Comparison of ENCODE assay signal across 13 mouse cellular contexts in genomic region chr16:72402381-72402780, GRCm38 (mm10).
DNase-seq lines count a peak whose midpoint lies in the region; ATAC-seq lines count a peak whose summit lies in the region.
"Had no signal": no experiment of that assay in that cellular context is flagged by ENCODE, and none has a peak within 500 bp of the region (broad histone marks: within the 10 kb centered on the region; RNA-seq: fewer than 3 reads in every experiment).

No protein-coding gene starts in this region.

- no peak overlapping the region for H3K4me3 ChIP-seq in neural tube, embryonic 11.5 days (ENCODE audit: low read depth, low read length)
- no peak overlapping the region for H3K4me3 ChIP-seq in forebrain, embryonic 11.5 days (ENCODE audit: low read depth, low read length)
- no peak overlapping the region for H3K4me3 ChIP-seq in hindbrain, embryonic 16.5 days (ENCODE audit: low read length)
- H3K4me3 ChIP-seq: layer of hippocampus, adult 2 months; limb, embryonic 10.5 days had no signal

- peaks cover 5% of the 10 kb centered on the region; the same call in 1 of the 2 replicates for H3K4me1 ChIP-seq in neural tube, embryonic 11.5 days (ENCODE audit: control insufficient read depth, insufficient read depth, low read length)
- H3K4me1 ChIP-seq in forebrain, embryonic 11.5 days (replicated peaks; ENCODE audit: control insufficient read depth, insufficient read depth, low read length): no peaks in the 10 kb centered on the region
- peaks cover 4% of the 10 kb centered on the region for H3K4me1 ChIP-seq in hindbrain, embryonic 16.5 days (ENCODE audit: control insufficient read depth, insufficient read depth, low read depth, low read length)

- H3K27me3 ChIP-seq in neural tube, embryonic 11.5 days (ENCODE audit: control insufficient read depth, insufficient read depth, low read length): no peaks in the 10 kb centered on the region
- H3K27me3 ChIP-seq in forebrain, embryonic 11.5 days (ENCODE audit: control insufficient read depth, insufficient read depth, low read length): no peaks in the 10 kb centered on the region
- no peaks in the 10 kb centered on the region; the same call in 1 of the 2 replicates for H3K27me3 ChIP-seq in hindbrain, embryonic 16.5 days (replicated peaks; ENCODE audit: control insufficient read depth, insufficient read depth, low read length)

- intact Hi-C loops in gastrocnemius, postnatal 36 days (cut with DNase I): no loop called here

- H3K27ac ChIP-seq in neural tube, embryonic 11.5 days (ENCODE audit: low read depth, low read length): no peak overlapping the region
- H3K27ac ChIP-seq in forebrain, embryonic 11.5 days (ENCODE audit: low read depth, low read length): no peak overlapping the region
- H3K27ac ChIP-seq in hindbrain, embryonic 16.5 days (ENCODE audit: low read depth, low read length): no peak overlapping the region
- H3K27ac ChIP-seq: layer of hippocampus, adult 2 months; limb, embryonic 10.5 days had no signal

- no peaks in the 10 kb centered on the region for H3K36me3 ChIP-seq in neural tube, embryonic 11.5 days (ENCODE audit: control insufficient read depth, insufficient read depth, low read length)
- H3K36me3 ChIP-seq in forebrain, embryonic 11.5 days (ENCODE audit: control insufficient read depth, insufficient read depth, low read length): no peaks in the 10 kb centered on the region
- H3K36me3 ChIP-seq in hindbrain, embryonic 16.5 days (ENCODE audit: control insufficient read depth, insufficient read depth, low read length): no peaks in the 10 kb centered on the region
- H3K36me3 ChIP-seq: limb, embryonic 10.5 days had no signal

- H3K9me3 ChIP-seq in neural tube, embryonic 11.5 days (ENCODE audit: control insufficient read depth, low read length): no peaks in the 10 kb centered on the region
- H3K9me3 ChIP-seq in forebrain, embryonic 11.5 days (ENCODE audit: control insufficient read depth, low read length): no peaks in the 10 kb centered on the region
- H3K9me3 ChIP-seq in hindbrain, embryonic 16.5 days (ENCODE audit: control insufficient read depth, low read length): no peaks in the 10 kb centered on the region
- H3K9me3 ChIP-seq: limb, embryonic 10.5 days had no signal

- no peak overlapping the region for H3K4me2 ChIP-seq in neural tube, embryonic 11.5 days (ENCODE audit: low read depth)
- no peak overlapping the region for H3K4me2 ChIP-seq in forebrain, embryonic 11.5 days (ENCODE audit: low read depth, low read length, severe bottlenecking)
- H3K4me2 ChIP-seq in hindbrain, embryonic 16.5 days (ENCODE audit: low read length): peak overlapping the region; percentile 32

- DNase-seq in neural tube, embryonic 11.5 days (ENCODE audit: low spot score): peak; percentile 25
- no peak for DNase-seq in neural tube, embryonic 10.5 days (ENCODE audit: extremely low spot score, low spot score)
- DNase-seq in forebrain, embryonic 11.5 days (ENCODE audit: low spot score): peak; percentile 56
- no peak for DNase-seq in gastrocnemius, postnatal 36 days
- no peak for DNase-seq in natural killer cell, adult 2 months (ENCODE audit: low spot score in 2 of 2)
- DNase-seq in spleen, postnatal 14 days (ENCODE audit: low spot score in 2 of 2): no peak
- DNase-seq: cerebellum, adult 9-11 months; heart, adult 18-20 months; liver, postnatal 0 days; thymus, postnatal 25 days had no signal

- ATAC-seq in neural tube, embryonic 11.5 days (ENCODE audit: insufficient read depth, low FRiP score, low TSS enrichment): peak; percentile 60; the same call in 1 of the 2 replicates
- ATAC-seq in forebrain, embryonic 11.5 days (replicated peaks; ENCODE audit: low FRiP score): peak; percentile 71
- peak; percentile 82 for ATAC-seq in hindbrain, embryonic 16.5 days
- ATAC-seq: liver, postnatal 0 days had no signal

- H3K9ac ChIP-seq in neural tube, embryonic 11.5 days (ENCODE audit: low read length): no peak overlapping the region
- no peak overlapping the region for H3K9ac ChIP-seq in forebrain, embryonic 11.5 days (ENCODE audit: low read length)
- H3K9ac ChIP-seq in hindbrain, embryonic 16.5 days (ENCODE audit: low read depth, low read length): no peak overlapping the region
- H3K9ac ChIP-seq: liver, postnatal 0 days had no signal

- 30% methylated on average over 9 of the region's 9 CpGs for WGBS in neural tube, embryonic 11.5 days
- 13% methylated on average over 9 of the region's 9 CpGs for WGBS in forebrain, embryonic 11.5 days
- 12% methylated on average over 9 of the region's 9 CpGs for WGBS in hindbrain, embryonic 16.5 days

Comparison
In these comparisons a context has a peak if more than half of its experiments do, and no peak if none do; other contexts are left out.
1. DNase-seq: peak in neural tube, embryonic 11.5 days (single experiment) and forebrain, embryonic 11.5 days (single experiment); none in neural tube, embryonic 10.5 days (single experiment), gastrocnemius, postnatal 36 days (0 of 2), natural killer cell, adult 2 months (0 of 2) and spleen, postnatal 14 days (0 of 2).
2. Peak in every context shown above with its lines, with median percentiles within 50 percentile points of each other: ATAC-seq.